7 mouse cellular contexts compared by ENCODE assay signal in the genomic region with DNA sequence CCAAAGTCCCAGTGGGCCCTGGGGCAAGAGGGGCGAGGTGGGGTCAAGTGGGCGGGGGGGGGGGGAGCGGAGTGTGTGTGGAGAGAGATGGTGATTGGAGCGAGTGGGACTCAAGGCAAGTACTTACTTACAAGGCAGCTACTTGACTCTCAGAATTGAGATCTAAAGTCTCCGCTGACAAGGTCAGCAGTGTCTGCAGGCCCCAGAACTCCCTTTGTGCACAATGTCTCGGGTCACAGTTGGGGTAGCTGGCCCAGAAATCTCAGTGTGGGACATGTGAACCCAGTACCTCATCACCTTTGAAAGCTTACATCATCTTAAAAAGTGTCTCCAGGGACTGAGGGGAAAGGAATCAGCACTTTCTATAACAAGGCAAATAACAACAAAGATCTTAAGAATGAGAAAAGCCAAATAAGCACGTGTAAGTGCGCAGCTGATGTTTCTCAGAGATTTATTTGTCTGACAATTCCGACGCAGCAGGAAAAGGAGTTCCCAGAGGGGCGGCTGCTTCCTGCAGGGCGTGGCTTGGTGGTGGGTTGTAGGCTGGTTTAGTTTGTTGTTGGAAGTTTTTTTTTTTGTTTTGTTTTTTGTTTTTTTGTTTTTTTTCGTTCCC.
A peak's percentile ranks its signal among the peaks of the same experiment; 100 is the strongest.
DNase-seq lines count a peak whose midpoint lies in the region; ATAC-seq lines count a peak whose summit lies in the region.

No protein-coding gene starts in this region.

- no peaks in the 10 kb centered on the region for H3K9me3 ChIP-seq in heart, embryonic 11.5 days (replicated peaks; ENCODE audit: control insufficient read depth, low read length)
- no peaks in the 10 kb centered on the region for H3K9me3 ChIP-seq in kidney, embryonic 15.5 days (replicated peaks)

- H3K4me1 ChIP-seq in heart, embryonic 11.5 days (ENCODE audit: control insufficient read depth, insufficient read depth, low read length) = peaks cover 5% of the 10 kb centered on the region; the same call in 1 of the 2 replicates
- peaks cover 34% of the 10 kb centered on the region for H3K4me1 ChIP-seq in kidney, embryonic 15.5 days

- peak overlapping the region; percentile 47 for H3K4me3 ChIP-seq in heart, embryonic 11.5 days (ENCODE audit: low read depth, low read length)
- peak overlapping the region; percentile 49 for H3K4me3 ChIP-seq in kidney, embryonic 15.5 days (replicated peaks)

- H3K27ac ChIP-seq in heart, embryonic 11.5 days (ENCODE audit: low read depth, low read length) = no peak overlapping the region
- peak overlapping the region; percentile 79 for H3K27ac ChIP-seq in kidney, embryonic 15.5 days

- no peaks in the 10 kb centered on the region for H3K36me3 ChIP-seq in heart, embryonic 11.5 days (ENCODE audit: control insufficient read depth, insufficient read depth, low read length)
- H3K36me3 ChIP-seq in kidney, embryonic 15.5 days = no peaks in the 10 kb centered on the region

- H3K4me2 ChIP-seq in heart, embryonic 11.5 days = peak overlapping the region; percentile 93
- peak overlapping the region; percentile 87 for H3K4me2 ChIP-seq in kidney, embryonic 15.5 days

- WGBS in heart, embryonic 11.5 days (ENCODE audit: insufficient replicate concordance) = 6% methylated on average over 13 of the region's 13 CpGs
- WGBS in kidney, embryonic 15.5 days = 2% methylated on average over 13 of the region's 13 CpGs

- H3K9ac ChIP-seq in heart, embryonic 11.5 days (ENCODE audit: low read depth, low read length) = peak overlapping the region; percentile 63
- H3K9ac ChIP-seq in kidney, embryonic 15.5 days = peak overlapping the region; percentile 40; the same call in 1 of the 2 replicates

- no peak for ATAC-seq in heart, embryonic 11.5 days (replicated peaks; ENCODE audit: insufficient number of reproducible peaks, low FRiP score, low TSS enrichment)
- no peak for ATAC-seq in kidney, embryonic 15.5 days (replicated peaks; ENCODE audit: low FRiP score)

- peak; percentile 69 for DNase-seq in embryo, embryonic 11 days
- peak; percentile 48 for DNase-seq in mesoderm, embryonic 11.5 days (ENCODE audit: low read depth, low spot score)
- DNase-seq in right cerebral cortex, postnatal 10 days (ENCODE audit: low spot score in 2 of 2) = no peak
- DNase-seq in spleen, postnatal 4 days (ENCODE audit: low spot score in 2 of 2) = no peak
- no peak for DNase-seq in left cerebral cortex, adult 11 months (ENCODE audit: low spot score)

- H3K27me3 ChIP-seq in heart, embryonic 11.5 days (ENCODE audit: control insufficient read depth, insufficient read depth, low read length) = no peaks in the 10 kb centered on the region
- H3K27me3 ChIP-seq in kidney, embryonic 15.5 days = no peaks in the 10 kb centered on the region; the same call in 1 of the 2 replicates

Comparison
In these comparisons a context has a peak if more than half of its experiments do, and no peak if none do; other contexts are left out.
1. DNase-seq: peak in embryo, embryonic 11 days (single experiment) and mesoderm, embryonic 11.5 days (single experiment); none in right cerebral cortex, postnatal 10 days (0 of 2), spleen, postnatal 4 days (0 of 2) and left cerebral cortex, adult 11 months (single experiment).